Mouse (Mus musculus) ES-Bruce4 (cell line): ENCODE measurements around the gene Ptprd.

Source experiments
- CTCF ChIP-seq: IDR thresholded peaks from one replicate; pipeline ENCODE4 v1.8.1; 2011; ENCODE audit warnings: low read depth, low read length
- EP300 ChIP-seq: IDR thresholded peaks from 2 replicates; pipeline ENCODE4 v1.6.1; 2011; ENCODE audit warnings: low read depth, low read length; ENCODE audit not compliant: insufficient read depth
- POLR2A ChIP-seq: IDR thresholded peaks from one replicate; pipeline ENCODE4 v1.8.1; 2011; ENCODE audit warnings: low read length; ENCODE audit not compliant: insufficient read depth

DNA sequence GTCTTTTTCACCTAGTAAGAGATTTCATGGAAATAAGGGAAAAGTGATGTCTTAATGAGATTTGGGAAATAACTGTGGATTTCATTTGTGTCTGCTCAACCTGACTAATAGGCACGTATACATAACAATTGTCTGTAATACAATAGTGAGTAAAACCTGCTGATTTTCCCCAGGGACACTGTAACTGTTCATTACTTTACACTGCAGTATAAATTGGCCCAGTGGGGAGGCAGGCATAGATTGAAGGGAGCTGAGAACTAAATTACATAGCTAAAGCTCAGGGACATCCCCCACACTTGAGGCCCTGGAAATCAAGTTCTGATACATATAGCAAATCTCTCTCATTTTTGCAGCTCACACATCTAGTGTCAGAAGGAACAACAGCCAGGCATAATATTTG is 209.7 kb downstream of the Ptprd start:
- no peak for TF ChIP-seq CTCF
- TF ChIP-seq POLR2A, result no peak
- no peak for TF ChIP-seq EP300
